Mouse (Mus musculus) adrenal gland, adult 18-20 months (tissue): ENCODE data around the gene Gm21731. TPM values are rescaled to one million over a fixed set of nuclear protein-coding genes. Genes with fewer than 3 reads are reported as not detected.
"Not testable (repeated sequence)": the region's sequence is repeated elsewhere in the genome, so short reads cannot be mapped to it uniquely, and the experiment has no call there.

Experiments used
- DNase-seq, 2 experiments: peaks; one replicate each; pipeline ENCODE4 v3.0.0; 2021 to 2022; ENCODE audit warnings: low spot score in 2 of 2
- long read RNA-seq, 2 experiments: library from polyadenylated mRNA; stranded (forward); transcript quantifications; one replicate each; pipeline ENCODE4 v2.0.0; 2021
- total RNA-seq, 2 experiments: library from RNA; stranded (reverse); gene quantifications; 1 replicate in 1 of 2; 2 replicates in 1 of 2; pipeline ENCODE4 v1.2.3; 2021

The Gm21731 gene
- not detected for total RNA-seq
- long read RNA-seq, experiment 1: 0 reads
- long read RNA-seq, experiment 2: 0 reads

GRCm38 (mm10) chr13:120238811-120239210 lies at the start of gene Gm21731:
Gene Gm21731, plus strand, starts transcription at chr13:120239111.
- DNase-seq: not testable (repeated sequence)

DNA sequence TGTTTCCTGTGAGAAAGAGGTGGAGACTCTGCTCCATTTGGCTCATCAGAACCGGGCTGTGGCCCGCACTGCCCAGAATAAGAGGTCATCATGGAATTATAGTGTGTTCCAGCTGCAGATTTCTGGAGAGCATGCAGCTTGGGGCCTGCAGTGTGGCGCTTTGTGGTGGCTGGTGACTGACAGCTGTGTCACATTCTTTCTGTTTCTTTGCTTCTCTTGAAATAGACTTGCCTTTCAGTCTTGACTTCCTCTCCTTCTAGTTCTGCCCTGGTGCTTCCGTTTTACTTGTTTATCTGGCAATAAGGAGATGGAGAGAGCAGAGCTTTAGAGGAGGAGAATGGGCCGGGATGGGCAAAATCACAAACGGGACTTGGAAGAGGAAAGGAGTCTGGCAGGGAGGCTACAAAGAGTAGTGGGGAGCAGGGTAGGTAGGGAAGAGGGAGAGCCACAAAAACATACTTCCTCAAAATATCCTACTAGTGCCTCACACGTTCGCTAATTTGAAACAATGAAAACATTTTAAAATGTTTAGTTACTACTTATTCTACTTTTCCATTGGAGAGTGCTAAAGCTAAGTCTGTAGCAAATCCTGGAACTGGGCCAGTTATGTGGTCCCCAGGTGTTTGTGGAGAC lies 42.6 kb upstream of the Gm21731 start:
- not testable (repeated sequence) for DNase-seq

DNA sequence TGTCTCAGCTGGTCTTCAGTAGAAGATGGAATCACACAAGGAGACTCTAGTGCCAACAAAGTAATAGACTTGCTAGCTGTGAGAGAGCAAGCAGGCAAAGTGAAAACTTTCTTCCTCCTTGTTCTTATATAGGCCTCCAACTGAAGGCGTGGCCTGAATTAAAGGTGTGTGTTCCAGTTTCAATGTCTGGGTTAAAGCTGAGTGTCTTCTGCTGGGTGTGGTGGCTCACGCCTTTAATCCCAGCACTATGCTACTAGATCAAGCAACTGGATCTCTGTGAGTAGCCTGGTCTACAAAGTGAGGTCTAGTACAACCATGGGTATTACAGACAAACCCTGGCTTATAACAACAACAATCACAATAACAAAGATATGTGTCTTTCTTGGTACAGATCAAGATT lies 23.1 kb upstream of the Gm21731 start, which contains the start of gene Gm21762:
Gene Gm21762 (minus strand): TSS at position 101 of the 400 bp plus-strand sequence.
- not testable (repeated sequence) for DNase-seq

DNA sequence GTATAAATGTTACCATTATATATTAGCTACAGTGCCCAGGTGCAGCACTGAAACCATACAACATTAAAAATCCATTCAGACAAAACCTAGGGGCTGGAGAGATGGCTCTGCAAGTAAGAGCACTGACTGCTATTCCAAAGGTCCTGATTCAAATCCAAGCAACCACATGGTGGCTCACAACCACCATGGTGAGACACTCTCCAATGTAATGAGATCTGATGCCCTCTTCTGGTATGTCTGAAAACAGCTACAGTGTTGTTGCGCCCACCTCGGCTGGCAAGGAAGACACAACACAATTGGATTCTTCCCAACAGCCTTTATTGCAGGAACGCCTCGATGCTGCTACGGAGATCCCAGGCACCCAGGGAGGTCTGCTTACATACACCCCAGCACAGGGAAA lies 18.0 kb upstream of the Gm21731 start:
- DNase-seq: not testable (repeated sequence)

DNA sequence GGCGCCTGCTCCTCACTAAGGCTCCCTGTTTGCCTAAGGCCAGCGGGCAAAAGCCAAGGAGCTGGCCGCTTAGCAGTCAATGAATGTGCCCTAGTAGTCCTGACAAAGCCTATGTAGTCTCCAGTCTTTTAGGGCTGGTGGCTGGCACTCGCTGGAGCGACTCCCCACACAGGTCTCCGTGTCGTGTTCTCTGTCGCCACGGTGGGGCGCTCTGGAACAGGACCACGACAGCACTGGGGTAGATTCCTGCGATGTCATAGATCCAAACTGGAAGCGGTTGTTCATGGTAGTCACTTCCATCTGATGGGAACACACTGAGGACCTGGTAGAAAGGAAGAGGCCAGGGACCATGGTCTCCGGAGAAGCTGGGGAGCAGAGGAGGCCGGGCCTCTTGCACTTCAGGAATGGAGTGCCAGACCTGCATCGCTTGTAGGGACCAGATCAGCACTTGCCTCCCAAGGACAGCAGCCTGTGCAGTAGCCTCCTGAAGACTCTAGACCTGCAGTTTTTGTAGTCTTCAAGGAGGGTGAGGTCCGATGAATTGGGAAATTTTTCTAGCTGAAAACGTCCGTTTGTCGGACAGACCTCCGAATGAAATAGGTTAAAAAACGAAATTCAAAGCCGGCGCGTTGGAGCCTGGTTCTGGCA lies 15.8 kb upstream of the Gm21731 start:
- DNase-seq: not testable (repeated sequence)

DNA sequence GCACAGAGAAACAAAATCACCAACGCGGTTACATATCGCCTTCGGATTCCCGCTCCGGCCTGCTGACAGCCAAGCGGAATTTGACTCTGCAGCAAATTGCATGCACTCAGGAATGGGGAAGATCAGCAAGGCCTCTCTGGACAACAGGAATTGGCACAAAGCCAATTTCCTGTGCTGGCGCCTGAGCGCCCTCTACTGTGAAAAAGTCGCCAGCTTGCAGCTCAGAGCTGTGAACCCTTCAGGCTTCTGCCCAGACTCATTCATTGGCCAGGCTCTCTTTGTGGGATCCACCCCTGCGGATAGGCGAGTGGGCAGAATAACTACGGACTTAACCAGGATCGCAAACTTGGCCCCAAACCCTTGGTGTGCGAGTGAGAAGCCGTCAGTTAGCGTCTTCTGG lies 7.1 kb upstream of the Gm21731 start:
- not testable (repeated sequence) for DNase-seq

DNA sequence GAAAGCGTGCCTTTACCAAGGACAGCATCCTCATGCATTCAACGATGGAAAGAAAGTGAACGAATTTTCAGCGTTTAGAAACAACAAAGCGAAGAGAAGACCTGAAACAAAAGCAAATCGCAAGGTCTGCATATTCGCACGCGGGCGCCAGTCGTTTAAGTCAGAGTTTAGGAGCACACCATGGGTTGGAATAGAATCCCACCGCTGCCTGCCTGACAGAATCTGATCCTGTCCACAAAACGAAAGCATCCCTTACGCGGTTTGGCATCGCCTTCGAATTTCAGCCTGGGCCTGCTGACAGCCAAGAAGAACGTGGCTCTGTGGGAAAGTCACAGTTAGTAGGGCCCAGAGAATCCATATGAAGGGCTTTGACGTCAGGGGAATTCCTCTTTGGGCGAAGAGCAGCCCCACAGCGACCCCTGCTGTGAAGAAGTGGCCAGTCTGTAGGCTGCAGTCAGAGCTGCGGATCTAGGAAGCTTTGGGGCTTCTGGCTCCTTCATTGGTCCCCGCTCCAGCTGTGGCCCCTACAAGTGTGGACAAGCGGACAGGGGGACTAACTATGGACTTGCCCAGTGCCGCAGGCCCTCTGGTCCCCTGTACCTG lies 6.4 kb upstream of the Gm21731 start:
- not testable (repeated sequence) for DNase-seq

GRCm38 (mm10) chr13:120251208-120251924 lies 12.5 kb downstream of the Gm21731 start:
- not testable (repeated sequence) for DNase-seq

DNA sequence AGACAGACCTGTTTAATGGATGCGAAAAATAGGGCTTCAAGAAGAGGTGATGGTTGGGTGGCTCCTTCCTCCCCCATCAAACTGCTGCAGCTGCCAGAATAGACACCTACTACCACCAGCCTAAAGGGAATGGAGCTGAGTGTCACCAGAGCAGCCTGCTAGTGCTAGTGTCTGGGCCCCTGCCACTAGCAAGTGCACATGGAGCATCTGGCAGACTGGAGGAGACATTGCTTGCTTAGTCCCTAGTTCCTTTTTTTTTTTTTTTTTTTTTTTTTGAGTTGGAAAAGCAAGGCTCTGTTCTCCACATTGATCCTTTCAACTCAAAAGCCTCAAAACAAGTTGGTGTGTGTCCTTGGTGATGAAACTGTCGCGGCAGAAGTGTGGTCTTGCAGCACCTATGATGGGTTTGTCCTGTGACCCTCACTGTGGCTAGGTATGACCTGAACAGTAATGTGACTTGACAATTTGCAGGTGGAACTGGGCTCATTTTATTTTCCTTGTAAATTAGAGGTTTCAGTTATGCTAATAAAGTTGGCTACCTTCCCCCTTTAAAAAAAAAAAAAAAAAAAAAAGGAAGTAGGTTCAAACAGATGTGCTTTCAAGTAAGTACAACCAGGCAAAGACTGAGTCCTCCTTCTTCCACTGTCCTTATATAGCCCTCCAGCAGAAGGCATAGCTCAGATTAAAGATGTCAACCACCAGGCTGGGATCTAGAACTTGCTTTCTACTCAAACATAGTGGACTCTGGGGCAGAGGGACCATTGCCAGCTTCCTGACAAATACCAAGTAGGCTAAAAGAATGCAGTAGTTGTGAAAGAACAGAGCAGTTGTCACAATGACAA lies 20.1 kb downstream of the Gm21731 start:
- DNase-seq: not testable (repeated sequence)

DNA sequence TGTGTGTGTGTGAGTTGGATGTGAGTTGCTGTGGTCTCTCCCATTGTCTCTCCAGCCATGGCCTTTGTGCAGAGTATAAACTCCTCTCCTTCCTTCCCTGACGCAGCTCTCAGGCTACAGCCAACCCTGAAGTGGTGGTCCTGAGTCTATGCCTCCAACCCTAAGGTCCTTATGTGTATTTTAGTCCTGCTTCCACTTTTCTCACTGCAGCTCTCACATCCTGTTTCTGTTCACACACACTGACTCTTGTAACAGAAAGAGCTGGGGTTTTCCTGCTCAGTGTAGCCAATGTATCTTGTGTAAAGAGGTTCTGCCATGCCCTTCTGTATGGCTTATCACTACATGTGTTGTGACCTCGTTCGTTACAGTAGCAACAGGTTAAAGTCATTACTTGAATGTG lies 20.8 kb downstream of the Gm21731 start:
- not testable (repeated sequence) for DNase-seq

- DNase-seq: not testable (repeated sequence)
These were observed 24.0 kb downstream of the Gm21731 start, which contains the start of gene AF067061 for GRCm38 (mm10) chr13:120262870-120263269. Gene AF067061, plus strand, starts transcription at chr13:120263114.

DNA sequence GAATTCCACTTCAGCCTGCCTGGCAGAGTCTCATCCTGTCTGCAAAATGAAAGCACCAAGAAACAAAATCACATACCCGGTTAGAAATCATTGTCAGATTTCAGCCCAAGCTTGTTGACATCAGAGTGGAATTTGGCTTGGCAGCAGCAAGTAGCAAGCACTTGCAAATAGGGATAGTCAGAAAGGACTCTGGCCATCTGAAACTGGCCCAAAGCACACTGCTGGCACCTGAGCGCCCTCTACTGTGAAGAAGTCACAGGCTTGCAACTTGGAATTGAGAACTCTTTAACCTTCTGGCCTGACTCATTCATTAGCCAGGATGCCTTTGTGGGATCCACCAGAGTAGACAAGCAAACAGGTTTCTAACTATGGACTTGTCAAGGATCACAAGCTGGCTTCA lies 38.9 kb downstream of the Gm21731 start:
- not testable (repeated sequence) for DNase-seq

GRCm38 (mm10) chr13:120278784-120279183 lies 39.9 kb downstream of the Gm21731 start:
- DNase-seq: no peak

Other genes with a start within 250 kb of the Gm21731 start
- gene Gm36079, start 212.1 kb upstream of the Gm21731 start, total RNA-seq: not detected
- under 1 TPM in 1 of 2 experiments, not detected in 1; 0.58 TPM for gene Gm21188, start 186.9 kb upstream of the Gm21731 start, total RNA-seq
- not detected for gene Gm20767, start 98.9 kb upstream of the Gm21731 start, total RNA-seq
- gene Gm21818, start 66.7 kb upstream of the Gm21731 start, total RNA-seq: not detected
- not detected for gene Gm21762, start 23.2 kb upstream of the Gm21731 start, total RNA-seq
- gene AF067061, start 24.0 kb downstream of the Gm21731 start, total RNA-seq: not detected
- under 1 TPM in 1 of 2 experiments, not detected in 1; 0.35 TPM for gene BC147527, start 61.3 kb downstream of the Gm21731 start, total RNA-seq
- gene Tcstv3, start 77.8 kb downstream of the Gm21731 start, total RNA-seq: not detected